Mouse (Mus musculus) neural tube, embryonic 12.5 days (tissue): ENCODE data around the gene Acsbg2. TPM values are rescaled to one million over a fixed set of nuclear protein-coding genes. Genes with fewer than 3 reads are reported as not detected.

Experiments
- polyA plus RNA-seq: library from polyadenylated mRNA; unstranded; fragments of >200 nt; fragmentation: Nextera tagmentation; extraction: Ambion mirVana; gene quantifications from 2 replicates; pipeline ENCODE4 v1.2.1, GENCODE M21; 2016

Acsbg2 gene
- polyA plus RNA-seq, 1 experiment from 2014 or later = not detected

Other genes starting within 250 kb of the Acsbg2 start
- gene Lonp1, start 247.6 kb downstream of the Acsbg2 start, polyA plus RNA-seq = 53.7 and 54.3 TPM in 2 replicates
- 0.93 and 1.5 TPM in 2 replicates for gene Catsperd, start 246.3 kb downstream of the Acsbg2 start, polyA plus RNA-seq
- 105 and 106 TPM in 2 replicates for gene Ranbp3, start 201.2 kb downstream of the Acsbg2 start, polyA plus RNA-seq
- 404 and 428 TPM in 2 replicates for gene Ndufa11, start 156.7 kb downstream of the Acsbg2 start, polyA plus RNA-seq
- 15.0 and 16.3 TPM in 2 replicates for gene Vmac, start 156.4 kb downstream of the Acsbg2 start, polyA plus RNA-seq
- 3.4 and 3.7 TPM in 2 replicates for gene Nrtn, start 116.9 kb downstream of the Acsbg2 start, polyA plus RNA-seq
- gene Dus3l, start 109.7 kb downstream of the Acsbg2 start, polyA plus RNA-seq = 49.3 and 54.3 TPM in 2 replicates
- 1.6 and 1.8 TPM in 2 replicates for gene Prr22, start 104.2 kb downstream of the Acsbg2 start, polyA plus RNA-seq
- gene Rfx2, start 43.4 kb downstream of the Acsbg2 start, polyA plus RNA-seq = 4.9 and 6.0 TPM in 2 replicates
- 0.16 and 0.42 TPM in 2 replicates for gene 1700061G19Rik, start 1.0 kb upstream of the Acsbg2 start, polyA plus RNA-seq
- gene Mllt1, start 61.0 kb upstream of the Acsbg2 start, polyA plus RNA-seq = 86.1 and 89.8 TPM in 2 replicates
- not detected in 2 replicates for gene Acer1, start 107.7 kb upstream of the Acsbg2 start, polyA plus RNA-seq
- gene Clpp, start 115.9 kb upstream of the Acsbg2 start, polyA plus RNA-seq = 134 and 152 TPM in 2 replicates
- gene Alkbh7, start 122.9 kb upstream of the Acsbg2 start, polyA plus RNA-seq = 38.0 and 38.2 TPM in 2 replicates
- not detected in 2 replicates for gene Pspn, start 125.6 kb upstream of the Acsbg2 start, polyA plus RNA-seq
- gene Gtf2f1, start 136.8 kb upstream of the Acsbg2 start, polyA plus RNA-seq = 71.2 and 76.7 TPM in 2 replicates
- gene Gm17949, start 137.0 kb upstream of the Acsbg2 start, polyA plus RNA-seq = 0.28 and 0.33 TPM in 2 replicates
- 53.1 and 55.8 TPM in 2 replicates for gene Khsrp, start 157.1 kb upstream of the Acsbg2 start, polyA plus RNA-seq
- gene Slc25a41, start 167.2 kb upstream of the Acsbg2 start, polyA plus RNA-seq = 0.25 TPM in 1 of 2 replicates, not detected in the other
- gene Crb3, start 184.7 kb upstream of the Acsbg2 start, polyA plus RNA-seq = 1.1 and 1.2 TPM in 2 replicates
- 19.4 and 19.9 TPM in 2 replicates for gene Slc25a23, start 185.4 kb upstream of the Acsbg2 start, polyA plus RNA-seq
- gene Dennd1c, start 204.1 kb upstream of the Acsbg2 start, polyA plus RNA-seq = 4.3 and 4.5 TPM in 2 replicates
- gene Tubb4a, start 213.3 kb upstream of the Acsbg2 start, polyA plus RNA-seq = 228 and 271 TPM in 2 replicates
- 5.8 TPM in 2 replicates for gene Tnfsf9, start 230.9 kb upstream of the Acsbg2 start, polyA plus RNA-seq